Mouse (Mus musculus): ENCODE results near the gene Endog.

The Endog gene

GRCm38 (mm10) chr2:30207401-30207800 is 36.1 kb downstream of the Endog start:
- no peak for ATAC-seq (ENCODE audit: insufficient number of reproducible peaks, low FRiP score, low TSS enrichment)

GRCm38 (mm10) chr2:30207886-30208285 is 36.6 kb downstream of the Endog start:
- ATAC-seq (ENCODE audit: insufficient number of reproducible peaks, low FRiP score, low TSS enrichment): no peak

- no peak for ATAC-seq (ENCODE audit: insufficient number of reproducible peaks, low FRiP score, low TSS enrichment)
Observed at GRCm38 (mm10) chr2:30211408-30212168, 40.3 kb downstream of the Endog start.

GRCm38 (mm10) chr2:30212169-30212545 is 40.9 kb downstream of the Endog start:
- ATAC-seq (ENCODE audit: insufficient number of reproducible peaks, low FRiP score, low TSS enrichment): no peak

GRCm38 (mm10) chr2:30212951-30213350 is 41.7 kb downstream of the Endog start:
- ATAC-seq (ENCODE audit: insufficient number of reproducible peaks, low FRiP score, low TSS enrichment): no peak

GRCm38 (mm10) chr2:30214745-30215144 is 43.5 kb downstream of the Endog start:
- no peak for ATAC-seq (ENCODE audit: insufficient number of reproducible peaks, low FRiP score, low TSS enrichment)

GRCm38 (mm10) chr2:30215493-30215892 is 44.2 kb downstream of the Endog start:
- ATAC-seq (ENCODE audit: insufficient number of reproducible peaks, low FRiP score, low TSS enrichment): no peak

GRCm38 (mm10) chr2:30216293-30216692 is 45.0 kb downstream of the Endog start:
- ATAC-seq (ENCODE audit: insufficient number of reproducible peaks, low FRiP score, low TSS enrichment): no peak

All from cerebellum, adult (tissue).